Mouse (Mus musculus) heart, adult 18-20 months (tissue): ENCODE data around the gene Hist1h1c. TPM values are rescaled to one million over a fixed set of nuclear protein-coding genes. Genes with fewer than 3 reads are reported as not detected.

Source experiments
- DNase-seq, 2 experiments: peaks; one replicate each; pipeline ENCODE4 v3.0.0; 2021 to 2022; ENCODE audit warnings: mixed read lengths in 1 of 2
- total RNA-seq, 2 experiments: library from RNA; stranded (reverse); gene quantifications; 2 replicates each; pipeline ENCODE4 v1.2.3; 2021

The Hist1h1c gene
- total RNA-seq, 2 experiments from 2014 or later: 162 to 175 TPM

DNA sequence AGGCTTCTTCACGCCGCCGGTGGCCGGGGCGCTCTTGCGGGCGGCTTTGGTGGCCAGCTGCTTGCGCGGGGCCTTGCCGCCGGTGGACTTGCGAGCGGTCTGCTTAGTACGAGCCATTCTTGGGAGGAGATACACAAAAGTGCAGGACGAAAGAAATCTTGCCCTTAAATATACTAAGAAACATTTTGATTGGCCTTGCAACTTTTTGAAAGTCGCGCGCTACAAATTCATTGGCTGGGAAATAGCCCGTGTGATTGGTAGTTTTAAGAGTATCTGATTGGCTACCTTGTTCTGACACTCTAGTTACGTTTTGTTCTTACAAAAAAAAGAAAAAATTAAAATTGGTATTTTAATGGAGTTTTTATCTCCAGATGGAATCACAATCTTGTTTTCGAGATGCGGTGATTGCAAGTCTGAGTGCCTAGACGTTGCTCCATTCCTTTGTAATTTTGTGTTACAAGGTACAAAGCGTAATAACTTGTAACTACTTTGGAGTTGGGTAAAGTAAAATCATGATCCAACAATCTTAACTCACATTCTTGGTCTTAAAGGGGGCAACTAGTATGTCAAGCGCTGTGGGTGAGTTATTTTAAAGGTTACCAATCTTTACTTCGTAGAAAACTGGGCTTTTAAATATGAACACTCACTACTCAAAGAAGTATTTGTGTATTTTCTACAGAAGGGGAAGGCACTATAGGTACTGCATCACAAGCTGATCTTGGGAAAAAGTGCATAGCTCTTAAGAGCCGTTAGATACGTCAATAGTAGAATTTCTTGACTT is 7.0 kb downstream of the Hist1h1c start, which contains the start of gene Hist1h3c:
Gene Hist1h3c, minus strand, starts transcription at position 222 of the 781 bp plus-strand sequence.
- peak; percentile 82 to 95 for DNase-seq

DNA sequence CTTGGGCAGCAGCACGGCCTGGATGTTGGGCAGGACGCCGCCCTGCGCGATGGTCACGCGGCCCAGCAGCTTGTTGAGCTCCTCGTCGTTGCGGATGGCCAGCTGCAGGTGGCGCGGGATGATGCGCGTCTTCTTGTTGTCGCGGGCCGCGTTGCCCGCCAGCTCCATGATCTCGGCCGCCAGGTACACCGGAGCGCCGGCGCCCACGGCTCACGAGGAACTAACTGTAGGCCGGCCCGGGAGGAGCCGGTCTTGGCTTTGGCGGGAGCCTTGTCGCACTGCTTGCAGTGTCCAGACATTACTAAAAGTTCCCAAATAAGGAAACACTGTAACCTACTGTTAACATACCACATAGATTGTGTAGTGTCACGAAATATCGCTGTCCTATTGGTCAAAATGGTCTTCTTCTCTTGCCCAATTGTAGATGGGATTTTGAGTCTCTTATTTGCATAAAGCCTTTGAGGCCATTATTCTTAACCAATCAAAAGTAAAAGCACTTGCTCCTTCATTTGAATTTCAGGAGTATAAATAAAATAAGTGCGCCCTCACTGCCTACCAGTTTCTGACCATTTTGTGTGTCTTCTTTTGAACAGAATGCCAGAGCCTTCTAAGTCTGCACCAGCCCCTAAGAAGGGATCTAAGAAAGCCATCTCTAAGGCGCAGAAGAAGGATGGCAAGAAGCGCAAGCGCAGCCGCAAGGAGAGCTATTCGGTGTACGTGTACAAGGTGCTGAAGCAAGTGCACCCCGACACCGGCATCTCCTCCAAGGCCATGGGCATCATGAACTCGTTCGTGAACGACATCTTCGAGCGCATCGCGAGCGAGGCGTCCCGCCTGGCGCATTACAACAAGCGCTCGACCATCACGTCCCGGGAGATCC is 7.8 kb downstream of the Hist1h1c start, which contains the start of gene Hist1h2bb:
Gene Hist1h2bb, plus strand, starts transcription at position 534 of the 880 bp plus-strand sequence.
- DNase-seq: peak; percentile 83 to 85

DNA sequence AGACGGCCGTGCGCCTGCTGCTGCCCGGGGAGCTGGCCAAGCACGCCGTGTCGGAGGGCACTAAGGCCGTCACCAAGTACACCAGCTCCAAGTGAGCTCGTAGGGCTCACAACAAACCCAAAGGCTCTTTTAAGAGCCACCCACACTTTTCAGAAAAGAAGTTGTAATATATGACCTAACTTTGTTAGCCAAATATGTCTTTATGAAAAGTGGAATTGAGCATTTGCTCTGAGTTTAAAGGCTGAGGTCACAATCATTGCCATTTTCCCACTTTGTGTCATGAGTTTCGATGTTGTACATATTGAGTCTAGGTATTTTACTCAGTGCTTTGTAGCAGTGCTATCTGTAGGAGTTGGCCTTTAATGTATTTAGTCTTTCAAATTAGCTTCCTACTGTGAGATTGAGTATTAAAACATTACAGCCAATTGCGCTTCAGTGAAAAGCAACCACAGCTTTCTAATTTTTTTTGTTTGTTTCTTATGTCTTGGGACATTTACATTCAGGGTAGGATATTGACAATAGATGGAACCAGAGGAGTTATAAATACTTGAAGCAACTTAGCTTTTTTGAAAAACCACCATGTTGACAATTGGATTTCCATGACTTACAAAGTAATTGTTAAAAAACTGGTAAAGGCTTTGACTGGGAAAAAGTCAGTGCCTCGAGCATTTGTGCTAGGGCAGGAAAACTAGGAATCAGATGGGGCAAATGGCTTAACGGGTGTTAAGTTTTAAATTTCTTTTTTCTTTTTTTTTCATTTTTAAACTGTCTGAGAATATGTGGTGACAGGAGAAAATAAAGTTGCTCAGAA is 8.7 kb downstream of the Hist1h1c start:
- DNase-seq: no peak

DNA sequence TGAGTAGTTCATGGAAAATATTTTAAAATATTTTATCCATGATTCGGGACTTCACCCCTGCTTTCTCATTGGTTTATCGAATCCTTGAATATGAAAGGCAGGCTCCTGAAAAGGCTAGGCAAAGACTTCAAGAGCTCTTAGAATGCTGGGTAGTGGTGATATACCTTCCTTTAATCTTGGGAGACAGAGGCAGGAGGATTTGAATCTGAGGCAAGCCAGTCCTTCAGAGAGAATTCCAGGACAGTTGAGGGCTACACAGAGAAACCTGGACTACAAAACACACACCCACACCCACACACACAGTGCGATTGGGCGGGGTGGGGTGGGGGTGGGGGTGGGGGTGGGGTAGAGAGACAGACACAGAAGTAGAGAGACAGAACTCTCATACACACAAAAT is 9.3 kb downstream of the Hist1h1c start:
- DNase-seq: no peak

DNA sequence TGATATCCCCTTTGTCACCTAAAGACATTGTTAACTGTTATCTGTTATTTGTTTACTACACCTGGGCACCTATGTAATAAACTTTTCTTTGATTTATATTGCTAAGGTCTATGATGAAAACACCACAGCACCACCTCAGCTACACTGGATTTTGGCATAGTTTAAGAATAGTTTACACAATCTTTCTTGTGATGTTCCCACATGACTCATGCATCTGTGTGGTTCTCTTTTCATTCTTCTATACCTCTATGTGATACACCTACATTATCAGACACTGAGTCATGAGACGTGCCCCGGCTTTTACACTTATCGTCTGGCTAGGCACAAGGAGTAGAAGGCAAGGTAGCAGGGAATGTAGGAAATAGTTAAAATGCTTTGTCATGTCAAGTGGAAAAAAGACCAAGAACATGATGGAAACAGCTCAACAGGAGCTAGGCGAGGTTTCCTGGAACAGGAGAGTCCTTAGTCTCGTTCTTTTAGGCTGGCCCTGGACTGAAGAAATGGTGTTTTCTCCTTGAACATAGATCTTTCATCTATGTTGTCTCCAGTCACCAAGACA is 11.0 kb downstream of the Hist1h1c start:
- no peak for DNase-seq

DNA sequence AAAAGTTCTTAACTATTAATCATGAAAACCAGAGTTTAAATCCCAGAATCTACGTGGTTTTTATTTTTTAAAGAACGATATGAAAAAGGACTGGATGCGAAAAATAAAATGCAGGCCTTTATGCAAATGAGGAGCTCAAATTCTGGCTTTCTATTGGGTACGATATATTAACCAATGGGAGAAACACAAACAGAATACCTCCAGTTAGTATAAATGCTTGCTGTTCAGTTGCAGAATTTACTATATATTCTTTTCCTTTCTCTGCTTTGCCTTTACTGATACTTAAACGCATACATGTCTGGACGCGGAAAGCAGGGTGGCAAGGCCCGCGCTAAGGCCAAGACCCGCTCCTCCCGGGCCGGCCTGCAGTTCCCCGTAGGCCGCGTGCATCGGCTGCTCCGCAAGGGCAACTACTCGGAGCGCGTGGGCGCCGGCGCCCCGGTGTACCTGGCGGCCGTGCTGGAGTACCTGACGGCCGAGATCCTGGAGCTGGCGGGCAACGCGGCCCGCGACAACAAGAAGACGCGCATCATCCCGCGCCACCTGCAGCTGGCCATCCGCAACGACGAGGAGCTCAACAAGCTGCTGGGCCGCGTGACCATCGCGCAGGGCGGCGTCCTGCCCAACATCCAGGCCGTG is 12.3 kb downstream of the Hist1h1c start, which contains the start of gene Hist1h2ab:
Gene Hist1h2ab, plus strand, starts transcription at position 288 of the 639 bp plus-strand sequence.
- DNase-seq: peak; percentile 42 to 54

DNA sequence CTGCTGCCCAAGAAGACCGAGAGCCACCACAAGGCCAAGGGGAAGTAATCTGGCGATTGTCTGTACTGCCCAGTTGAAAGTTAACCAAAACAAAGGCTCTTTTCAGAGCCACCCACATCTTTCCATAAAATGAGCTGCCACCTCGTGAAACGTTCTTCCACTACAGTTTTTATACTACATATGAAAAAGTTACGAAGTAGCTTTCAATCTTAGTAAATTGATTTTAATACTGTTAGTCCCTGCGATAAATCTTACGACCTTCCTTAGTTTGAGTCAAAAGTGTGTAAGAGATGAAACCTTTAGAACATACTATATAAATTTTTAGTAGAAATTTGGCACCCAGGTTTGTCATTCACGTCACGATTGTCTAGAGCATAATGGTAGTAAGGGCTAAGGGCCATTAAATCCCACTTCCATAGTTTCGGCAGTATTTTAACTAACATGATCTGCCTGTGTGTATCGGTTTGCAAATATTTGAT is 12.9 kb downstream of the Hist1h1c start:
- DNase-seq: no peak

DNA sequence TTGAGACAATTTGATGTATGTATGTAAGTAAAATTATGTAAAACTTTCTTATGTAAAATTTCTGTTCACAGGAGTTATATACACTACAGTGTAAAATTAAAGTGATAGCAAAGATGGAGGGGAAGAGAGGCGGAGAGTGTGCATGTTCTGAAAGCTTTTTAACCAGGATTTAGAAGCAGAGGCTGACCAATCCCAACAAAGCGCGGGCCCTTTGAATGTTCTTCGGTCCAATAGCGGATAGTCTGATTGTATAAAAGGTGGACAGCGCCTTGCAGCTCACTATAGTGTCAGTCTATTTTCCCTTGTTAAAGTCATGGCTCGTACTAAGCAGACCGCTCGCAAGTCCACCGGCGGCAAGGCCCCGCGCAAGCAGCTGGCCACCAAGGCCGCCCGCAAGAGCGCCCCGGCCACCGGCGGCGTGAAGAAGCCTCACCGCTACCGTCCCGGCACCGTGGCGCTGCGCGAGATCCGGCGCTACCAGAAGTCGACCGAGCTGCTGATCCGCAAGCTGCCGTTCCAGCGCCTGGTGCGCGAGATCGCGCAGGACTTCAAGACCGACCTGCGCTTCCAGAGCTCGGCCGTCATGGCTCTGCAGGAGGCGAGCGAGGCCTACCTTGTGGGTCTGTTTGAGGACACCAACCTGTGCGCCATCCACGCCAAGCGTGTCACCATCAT is 13.6 kb downstream of the Hist1h1c start, which contains the start of gene Hist1h3b:
Gene Hist1h3b, plus strand, starts transcription at position 201 of the 675 bp plus-strand sequence.
- DNase-seq: peak; percentile 80 to 89

DNA sequence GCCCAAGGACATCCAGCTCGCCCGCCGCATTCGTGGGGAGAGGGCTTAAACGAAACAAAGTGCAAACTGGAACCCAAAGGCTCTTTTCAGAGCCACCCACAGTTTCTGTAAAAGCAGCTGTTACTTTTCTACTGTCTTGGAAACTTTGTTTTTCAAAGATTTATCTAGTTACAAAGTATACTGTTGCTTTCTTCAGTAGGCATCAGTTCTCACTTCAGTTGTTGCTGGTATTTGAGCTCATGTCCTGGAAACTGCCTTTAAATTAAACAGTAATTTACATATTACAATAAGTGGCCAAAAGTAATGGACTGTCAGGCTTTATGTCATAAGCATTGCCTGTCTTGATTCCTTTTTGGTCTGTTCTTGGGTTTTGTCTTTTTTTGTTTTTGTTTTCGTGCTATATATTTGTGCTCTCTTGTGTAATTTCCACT is 14.1 kb downstream of the Hist1h1c start:
- no peak for DNase-seq

DNA sequence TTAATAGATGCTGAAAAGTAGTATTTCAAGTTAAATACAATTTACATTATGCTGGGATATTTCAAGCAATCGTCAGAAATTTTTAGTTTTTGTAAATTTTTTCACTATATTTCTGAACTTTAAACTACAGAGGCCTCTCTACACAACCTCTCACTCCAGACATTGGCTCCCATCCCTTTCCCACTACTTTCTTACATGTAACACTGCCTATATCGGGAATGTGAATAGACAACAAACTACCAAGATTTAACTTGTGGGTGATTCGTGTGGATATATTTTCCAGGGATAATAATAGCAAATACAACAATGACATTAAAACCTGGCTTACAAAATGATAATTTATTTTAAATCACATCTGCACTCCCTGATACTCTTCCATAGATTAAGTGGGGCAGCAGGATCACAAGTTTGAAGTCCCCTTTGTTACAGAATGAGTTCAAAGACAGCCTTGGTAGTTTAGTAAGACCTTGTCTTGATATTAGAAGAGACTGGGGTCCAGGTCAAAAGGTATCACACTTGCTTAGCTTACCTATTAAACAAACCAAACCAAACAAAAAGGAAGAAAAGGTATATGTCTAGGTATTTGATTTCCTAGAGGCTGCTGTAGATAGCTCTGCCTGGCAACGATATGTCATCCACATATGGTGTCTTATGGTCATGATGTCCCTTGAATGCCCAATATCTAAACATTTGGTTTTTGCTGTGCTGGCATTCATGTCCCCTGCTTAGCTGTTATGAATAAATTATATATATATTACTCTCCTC is 14.9 kb downstream of the Hist1h1c start:
- no peak for DNase-seq

DNA sequence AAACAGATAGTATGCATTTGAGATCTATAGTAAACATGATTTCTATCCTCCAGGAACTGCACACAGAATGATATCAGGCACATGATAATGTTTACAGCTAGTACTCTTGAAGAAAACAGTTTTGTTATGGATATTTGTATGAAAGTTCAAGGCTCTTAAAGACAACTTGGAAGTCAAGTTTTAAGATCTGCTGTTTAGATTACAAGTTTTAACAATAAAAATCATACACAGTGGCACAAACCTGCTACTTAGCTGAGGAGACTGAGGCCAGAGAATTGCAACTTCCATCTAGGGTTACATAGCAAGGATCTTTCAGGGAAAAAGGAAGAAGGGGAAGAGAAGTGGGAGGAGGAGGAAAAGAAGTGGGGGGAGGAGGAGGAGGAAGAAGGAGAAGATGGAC is 16.4 kb downstream of the Hist1h1c start:
- DNase-seq: no peak

DNA sequence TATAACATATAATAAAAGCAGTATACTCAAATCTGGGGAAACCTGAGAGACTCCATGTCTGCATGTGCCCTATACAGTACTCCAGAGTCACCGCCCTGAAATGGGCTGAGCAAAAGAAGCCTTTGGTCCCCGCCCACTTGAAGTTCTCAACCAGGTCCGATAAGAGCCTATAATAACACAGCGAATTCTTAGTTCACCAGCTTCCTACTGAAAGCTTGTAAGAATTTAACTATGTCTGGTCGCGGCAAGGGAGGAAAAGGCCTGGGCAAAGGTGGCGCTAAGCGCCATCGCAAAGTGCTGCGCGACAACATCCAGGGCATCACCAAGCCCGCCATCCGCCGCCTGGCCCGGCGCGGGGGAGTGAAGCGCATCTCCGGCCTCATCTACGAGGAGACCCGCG is 18.2 kb downstream of the Hist1h1c start, which contains the start of gene Hist1h4b:
Gene Hist1h4b, plus strand, starts transcription at position 224 of the 400 bp plus-strand sequence.
- DNase-seq: peak; percentile 90 to 91

DNA sequence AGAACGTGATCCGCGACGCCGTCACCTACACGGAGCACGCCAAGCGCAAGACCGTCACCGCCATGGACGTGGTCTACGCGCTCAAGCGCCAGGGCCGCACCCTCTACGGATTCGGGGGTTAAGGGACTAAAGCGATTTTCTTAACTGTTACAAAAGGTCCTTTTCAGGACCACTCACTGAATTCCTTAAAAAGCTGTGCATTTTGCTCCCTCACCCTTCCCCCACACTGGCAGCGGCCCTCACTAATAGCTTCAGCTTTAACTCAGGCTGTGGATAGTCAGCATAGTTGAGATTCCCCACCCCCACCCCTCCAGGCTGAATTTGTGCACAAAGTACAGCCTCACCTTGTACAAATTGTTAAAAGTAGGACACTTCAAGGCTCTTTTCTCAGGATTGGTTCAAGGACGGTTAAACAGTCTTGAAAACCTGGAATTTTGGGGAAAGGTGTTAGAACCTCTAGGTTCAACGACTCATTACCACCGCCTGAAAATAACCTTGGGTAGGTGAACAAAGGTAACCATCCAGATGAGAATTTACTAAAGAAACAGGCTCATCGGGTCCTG is 18.7 kb downstream of the Hist1h1c start:
- DNase-seq: no peak

DNA sequence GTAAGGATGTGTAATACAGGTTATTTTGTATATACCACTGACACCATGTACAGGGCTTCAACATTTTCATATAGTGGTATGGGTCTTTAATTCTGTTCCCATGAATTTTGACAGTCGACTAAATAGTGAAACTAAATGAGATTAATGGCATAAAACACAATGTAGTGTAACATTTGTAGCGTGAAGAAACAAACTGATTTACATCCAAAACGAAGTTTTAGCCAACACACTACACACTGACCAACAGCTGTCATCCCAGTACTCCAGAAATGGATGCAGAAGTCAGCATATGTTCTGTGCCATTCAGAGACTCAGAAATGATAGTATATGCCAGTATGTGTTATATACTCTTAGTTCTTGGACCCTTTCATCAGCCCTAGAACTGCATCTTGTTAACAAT is 19.3 kb downstream of the Hist1h1c start:
- no peak for DNase-seq

DNA sequence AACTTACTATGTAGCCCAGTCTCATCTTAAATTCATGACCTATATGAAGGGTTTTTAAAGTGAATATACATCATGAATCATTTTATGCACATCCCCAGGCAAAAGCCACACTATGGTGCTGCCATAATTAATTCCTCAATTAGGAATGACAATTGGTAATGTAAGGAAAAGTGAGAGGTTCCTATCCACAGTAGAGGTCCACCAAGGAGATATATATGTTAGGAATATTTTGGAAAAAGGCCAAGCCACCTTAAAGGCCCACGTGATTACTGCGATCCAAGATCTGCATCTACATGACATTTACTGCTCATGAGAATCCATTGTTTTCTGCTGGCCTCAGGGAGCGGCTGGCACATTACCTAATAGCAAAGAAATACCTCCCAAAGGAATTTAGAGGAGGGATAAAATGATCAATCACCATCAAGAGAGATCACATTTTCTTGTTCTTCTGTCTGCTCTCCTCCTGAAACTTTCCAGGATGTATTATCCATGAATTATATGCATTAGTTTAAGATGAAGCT is 20.7 kb downstream of the Hist1h1c start:
- no peak for DNase-seq

DNA sequence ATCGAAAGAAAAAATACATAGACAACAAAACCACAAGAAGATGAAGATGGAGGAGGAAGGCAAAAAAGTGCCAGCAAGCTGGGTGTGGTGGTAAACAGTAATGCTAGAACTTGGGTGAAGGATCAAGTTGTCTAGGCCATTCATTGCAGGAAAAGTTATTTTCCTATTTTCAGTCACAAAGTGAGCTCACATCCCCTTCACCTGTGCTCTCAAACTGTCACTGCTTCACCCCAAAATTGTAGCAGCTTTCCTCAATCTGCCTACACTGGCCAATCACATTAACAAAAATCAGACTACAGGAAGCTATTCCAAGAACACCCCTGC is 21.3 kb downstream of the Hist1h1c start:
- no peak for DNase-seq

DNA sequence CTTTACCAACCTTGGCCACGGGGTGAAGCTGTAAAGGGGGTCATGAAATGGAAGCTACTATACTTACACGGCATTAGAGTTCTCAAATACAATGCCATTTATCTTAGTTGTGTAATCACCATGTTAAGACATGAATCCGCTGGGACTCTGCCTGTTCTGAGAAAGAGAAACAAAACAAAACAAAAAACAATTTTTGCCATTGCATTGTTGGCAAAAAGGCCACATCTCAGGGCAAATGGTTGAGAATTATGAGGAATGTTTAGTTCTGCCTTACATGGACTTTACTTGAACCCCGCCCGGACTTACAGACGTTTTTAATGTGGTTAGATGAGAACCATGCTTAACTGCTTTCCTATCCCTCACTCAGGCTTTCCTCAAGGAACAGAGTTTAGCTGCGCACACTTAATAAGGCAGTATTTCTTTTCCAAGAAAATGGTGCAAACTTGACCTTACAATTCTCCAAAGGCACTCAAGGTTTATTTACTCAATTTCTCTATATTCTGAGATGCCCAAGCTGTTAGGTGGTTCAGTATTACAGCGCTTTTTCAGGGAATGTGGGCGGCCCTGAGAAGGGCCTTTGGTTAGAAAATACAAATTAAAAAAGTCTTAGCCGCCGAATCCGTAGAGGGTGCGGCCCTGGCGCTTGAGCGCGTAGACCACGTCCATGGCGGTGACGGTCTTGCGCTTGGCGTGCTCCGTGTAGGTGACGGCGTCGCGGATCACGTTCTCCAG is 21.8 kb downstream of the Hist1h1c start:
- DNase-seq: no peak
